Mouse (Mus musculus): ENCODE measurements at regions not wholly inside any gene's neighbourhood (a gene's known extent, or its start where the extent isn't known, plus 50 kb on each side); places are given as distances from the start of the nearest gene placed in this dataset.

DNA sequence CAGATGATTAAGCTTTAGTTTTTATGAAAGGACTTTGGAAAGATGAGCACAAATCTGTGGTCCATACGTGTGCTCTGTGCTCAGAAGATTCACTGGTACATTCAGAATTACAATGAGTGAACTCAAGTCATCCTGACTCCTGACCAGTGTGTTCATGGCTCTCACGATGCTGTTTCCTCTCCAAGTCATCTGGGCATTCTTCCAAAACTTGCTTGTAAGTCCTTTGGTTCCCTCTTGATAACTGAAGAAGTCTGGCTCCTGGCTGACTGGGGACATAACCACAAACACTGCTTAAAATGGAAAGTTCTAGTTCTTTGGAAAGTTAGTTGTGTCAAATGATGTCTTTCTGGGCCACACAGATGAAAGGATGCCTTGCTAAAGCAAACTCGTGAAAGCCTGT is 57.2 kb upstream of the Rims1 start:
- no peak for TF ChIP-seq CTCF (IDR thresholded peaks at IDR 0.05; ENCODE audit: low read depth)
- no peaks in the 10 kb centered on the region for H3K9me3 ChIP-seq (ENCODE audit: low read length)
- no peak overlapping the region for H3K9ac ChIP-seq
- 74% methylated on average over 3 of the region's 3 CpGs for WGBS
- ATAC-seq (no peak), DNase-seq (no peak)
- H3K27ac ChIP-seq (ENCODE audit: low read depth, low read length) = no peak overlapping the region
- no peak overlapping the region for H3K4me3 ChIP-seq (ENCODE audit: low read depth, low read length)
- no peaks in the 10 kb centered on the region for H3K36me3 ChIP-seq (ENCODE audit: insufficient read depth)
- no peaks in the 10 kb centered on the region for H3K4me1 ChIP-seq (ENCODE audit: insufficient read depth)
- H3K4me2 ChIP-seq (ENCODE audit: low read depth) = no peak overlapping the region
- H3K27me3 ChIP-seq (ENCODE audit: insufficient read depth, low read length) = no peaks in the 10 kb centered on the region

Data from forebrain, postnatal 0 days (tissue).